Mouse (Mus musculus) CD8-positive naive resting alpha-beta T cell, adult 2 months (primary cell): ENCODE data around the gene Rab25.
"Not testable (repeated sequence)": the region's sequence is repeated elsewhere in the genome, so short reads cannot be mapped to it uniquely, and the experiment has no call there.

Experiments used
- DNase-seq, 2 experiments: peaks; one replicate each; pipeline ENCODE4 v3.0.0; 2022; ENCODE audit warnings: low read depth in 2 of 2, low spot score in 2 of 2

Gene Rab25

DNA sequence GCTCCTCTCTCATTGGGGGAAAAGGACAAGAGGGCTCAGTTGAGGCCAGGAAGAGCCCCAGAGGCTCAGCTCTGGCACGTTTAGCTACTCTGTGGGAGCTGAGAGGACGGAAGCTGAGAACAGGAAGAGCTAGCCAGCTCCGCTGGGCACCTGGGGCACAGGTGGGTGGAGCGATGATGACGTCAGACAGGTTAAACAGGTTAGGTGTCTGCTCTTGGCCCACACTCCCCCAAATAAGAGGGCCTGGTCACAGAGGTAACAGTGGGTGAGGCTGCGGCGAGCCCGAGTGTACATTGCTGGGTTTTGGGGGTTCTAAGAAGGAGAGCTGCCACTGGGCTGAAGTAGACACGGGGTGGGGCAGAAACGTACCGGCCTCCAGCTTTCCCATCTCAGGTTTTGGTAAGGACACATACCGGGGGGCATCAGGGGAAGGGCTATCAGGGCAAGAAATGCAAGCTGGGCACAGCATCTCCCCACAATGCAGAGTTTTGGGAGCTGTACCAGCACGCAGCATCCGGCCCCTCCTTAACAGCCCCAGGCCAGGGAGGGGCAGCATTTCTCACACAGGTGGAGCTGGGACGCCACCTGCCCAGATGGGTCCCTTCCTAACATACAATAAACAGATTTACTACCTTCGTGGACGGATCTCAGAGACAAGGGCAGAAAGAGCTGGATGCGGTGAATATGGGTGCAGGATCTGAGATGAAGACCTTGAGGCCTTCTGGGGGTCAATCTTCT is at the start of gene Rab25:
Gene Rab25, minus strand, starts transcription at position 121 of the 738 bp plus-strand sequence.
- no peak for DNase-seq

DNA sequence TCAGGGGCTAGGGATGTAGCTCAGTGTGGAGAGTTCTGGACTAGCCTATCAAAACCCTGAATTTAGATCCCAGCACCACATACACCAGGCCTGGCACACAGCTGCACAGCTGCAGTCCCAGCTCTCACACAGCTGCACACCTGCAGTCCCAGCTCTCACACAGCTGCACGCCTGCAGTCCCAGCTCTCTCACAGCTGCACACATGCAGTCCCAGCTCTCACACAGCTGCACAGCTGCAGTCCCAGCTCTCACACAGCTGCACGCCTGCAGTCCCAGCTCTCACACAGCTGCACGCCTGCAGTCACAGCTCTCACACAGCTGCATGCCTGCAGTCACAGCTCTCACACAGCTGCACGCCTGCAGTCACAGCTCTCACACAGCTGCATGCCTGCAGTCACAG is 48.4 kb upstream of the Rab25 start:
- not testable (repeated sequence) for DNase-seq

DNA sequence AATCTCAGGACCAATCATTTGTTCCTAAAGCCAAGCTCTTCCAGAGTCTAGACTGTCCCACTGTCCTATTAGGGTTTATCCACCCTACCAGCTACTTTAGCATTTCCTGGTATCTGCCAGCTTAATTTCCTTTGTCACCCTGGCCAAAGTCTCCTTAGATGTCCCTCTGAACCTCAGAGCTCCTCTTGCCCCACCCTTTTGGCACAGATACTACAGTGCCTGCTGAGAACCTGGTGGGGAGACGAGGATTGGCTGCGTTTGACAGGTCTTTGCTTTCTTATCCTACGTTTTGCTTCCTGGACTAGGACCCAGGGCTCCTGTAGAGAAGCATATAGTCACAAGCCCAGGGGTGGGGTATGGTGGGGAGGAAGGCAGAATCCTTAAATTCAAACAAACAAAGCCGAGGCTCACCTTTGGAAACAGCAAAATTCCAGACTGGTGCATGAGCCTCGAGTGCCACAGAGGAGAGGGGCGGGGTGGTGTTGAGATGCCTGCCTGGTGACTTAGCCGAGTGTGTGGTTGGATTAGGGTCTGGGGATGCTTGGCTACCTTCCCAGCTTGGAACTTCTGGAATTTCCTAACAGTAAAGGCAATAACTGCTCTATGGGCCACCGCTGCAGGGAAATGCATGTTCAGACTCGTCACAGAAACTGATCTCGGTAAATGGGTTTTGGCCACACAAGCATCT is 45.9 kb upstream of the Rab25 start:
- no peak for DNase-seq

DNA sequence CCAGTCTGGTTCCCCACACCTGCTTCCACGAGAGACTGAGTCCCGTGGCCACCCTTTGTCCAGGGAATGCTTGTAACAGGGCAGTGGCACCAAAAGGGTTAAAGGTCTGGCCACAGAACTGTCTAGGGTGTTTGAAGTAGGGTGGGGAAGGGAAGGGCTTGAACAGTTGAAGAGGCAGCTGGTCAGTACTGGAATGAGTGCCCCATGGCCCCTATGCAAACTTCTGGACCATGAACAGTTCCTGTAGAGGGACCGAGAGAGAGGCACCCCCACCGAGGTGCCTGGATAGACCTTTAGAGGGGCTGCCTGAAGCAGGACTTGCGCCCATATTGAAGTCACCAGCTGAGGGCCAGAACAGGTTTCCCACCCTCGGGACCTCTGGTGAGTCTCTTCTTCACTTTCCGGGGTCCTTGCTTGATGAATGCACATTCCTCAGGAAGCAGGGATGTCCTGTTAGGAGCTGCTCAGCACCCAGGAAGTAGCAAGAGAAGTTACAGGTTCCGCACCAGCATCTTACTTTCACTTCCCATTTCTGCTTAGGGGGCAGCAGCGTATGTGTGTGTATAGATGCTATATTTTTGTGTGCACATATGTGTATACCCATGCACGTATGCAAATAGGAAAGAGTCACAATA is 45.0 kb upstream of the Rab25 start:
- peak; percentile 14 to 21 for DNase-seq

DNA sequence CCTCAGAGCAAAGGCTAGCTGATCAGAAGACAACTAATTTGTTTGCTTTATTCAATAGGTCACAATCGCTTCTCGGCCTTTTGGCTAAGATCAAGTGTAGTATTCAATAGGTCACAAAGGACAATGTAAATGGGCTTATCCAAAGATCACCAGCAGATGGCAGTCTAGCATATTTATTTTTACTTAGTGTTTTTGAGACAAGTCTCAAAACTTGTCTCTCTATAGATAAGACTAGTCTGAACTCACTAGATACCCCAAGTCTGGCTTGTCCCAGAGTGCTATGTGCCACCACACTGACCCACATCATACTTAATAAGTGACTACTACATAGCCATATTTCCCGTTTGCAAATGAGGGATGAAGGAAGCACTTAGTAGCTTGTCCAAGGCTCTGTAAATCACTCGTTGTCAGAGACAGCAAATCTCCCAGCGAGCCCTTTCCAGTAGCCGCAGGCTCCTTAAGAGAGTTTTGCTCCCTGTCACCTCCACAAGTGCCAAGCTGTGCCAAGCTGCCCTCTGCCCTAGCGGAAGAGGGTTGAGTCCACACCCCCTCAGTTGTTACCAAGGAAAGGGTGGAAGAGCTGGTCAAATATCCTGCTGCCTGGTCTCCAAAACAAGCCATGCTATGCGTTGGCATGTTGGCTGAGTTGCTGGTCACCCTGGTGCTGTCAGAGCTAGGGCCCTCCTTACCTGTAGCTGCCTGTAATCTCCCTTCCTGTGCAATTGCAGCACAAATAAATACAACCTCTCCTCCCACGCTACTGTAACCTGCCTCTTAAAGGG is 44.0 kb upstream of the Rab25 start:
- DNase-seq: peak; percentile 53 to 76

DNA sequence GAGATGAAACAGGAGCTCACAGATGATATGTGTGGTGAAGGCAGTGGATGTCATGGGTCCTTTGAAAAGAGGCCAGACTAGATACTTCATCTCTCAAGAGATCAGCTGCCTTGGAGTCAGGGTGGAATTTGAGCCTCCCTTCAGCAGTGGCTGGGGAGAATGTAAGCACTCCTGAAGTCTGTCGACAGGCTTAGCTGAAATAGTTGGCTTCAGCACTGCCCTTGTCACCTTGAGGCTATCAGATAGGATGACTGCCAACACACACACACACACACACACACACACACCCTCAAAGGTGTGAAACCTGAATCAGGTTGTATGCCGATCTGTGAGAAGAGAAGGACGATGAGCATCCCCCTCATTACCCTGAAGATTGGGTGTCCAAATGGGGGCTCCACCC is 42.9 kb upstream of the Rab25 start:
- DNase-seq: no peak

DNA sequence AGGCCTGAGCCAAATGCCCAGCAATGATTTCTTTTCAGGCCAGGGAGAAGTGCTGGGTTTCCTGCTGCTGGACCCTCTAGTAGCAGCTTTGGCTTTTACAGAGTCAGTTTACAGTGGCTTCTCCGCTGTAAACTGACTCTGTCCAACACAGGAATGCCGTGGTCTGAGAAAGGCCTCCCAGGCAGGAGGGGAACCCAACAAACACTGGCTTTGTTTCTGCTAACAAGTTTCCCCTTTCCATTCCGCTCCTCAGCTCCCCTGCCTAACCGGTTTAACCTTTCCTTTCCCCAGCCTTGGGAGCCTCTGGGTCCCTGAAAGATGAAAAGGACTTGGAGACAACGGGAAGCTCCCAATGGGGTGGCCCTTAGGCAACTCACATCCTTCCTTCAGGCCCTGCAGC is 42.1 kb upstream of the Rab25 start:
- DNase-seq: no peak

DNA sequence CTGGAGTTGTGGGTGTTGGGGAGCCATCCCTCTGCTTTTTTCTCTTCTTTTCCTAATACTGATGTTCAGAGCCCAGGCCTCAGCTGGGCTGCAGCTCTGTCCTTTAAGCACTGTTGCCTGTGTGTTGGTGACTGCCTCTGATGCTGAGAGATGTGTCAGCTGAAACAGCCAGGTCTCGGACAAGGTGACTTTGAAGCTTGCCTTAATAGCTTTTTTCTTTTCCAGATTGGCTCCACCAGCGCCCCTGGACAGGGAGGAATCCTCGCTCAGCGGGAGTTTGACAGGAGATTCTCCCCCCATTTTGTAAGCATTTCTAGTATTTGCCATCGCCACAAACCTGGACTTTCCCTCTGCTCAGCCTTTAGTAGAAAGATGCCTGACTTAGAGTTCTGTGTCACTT is 38.5 kb upstream of the Rab25 start:
- DNase-seq: no peak

DNA sequence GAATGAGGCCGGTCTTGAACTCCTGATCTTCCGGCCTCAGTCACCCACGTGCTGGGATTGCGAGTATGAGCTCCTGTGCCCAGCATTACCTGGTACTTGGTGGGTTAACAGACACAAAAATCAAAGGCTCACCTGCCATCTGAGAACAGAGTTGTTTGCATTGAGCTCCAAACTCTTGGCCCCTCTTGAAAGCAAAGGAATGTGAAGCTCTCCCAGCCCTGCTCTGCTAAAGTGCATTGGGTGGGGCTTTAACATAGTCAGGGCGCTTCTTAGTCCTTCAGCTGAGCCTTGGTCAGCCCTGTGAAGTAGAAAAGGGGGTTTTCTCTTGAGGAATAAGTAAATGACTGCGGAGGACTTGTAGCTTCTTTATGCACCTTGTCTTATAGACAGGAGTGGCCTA is 37.7 kb upstream of the Rab25 start:
- no peak for DNase-seq

DNA sequence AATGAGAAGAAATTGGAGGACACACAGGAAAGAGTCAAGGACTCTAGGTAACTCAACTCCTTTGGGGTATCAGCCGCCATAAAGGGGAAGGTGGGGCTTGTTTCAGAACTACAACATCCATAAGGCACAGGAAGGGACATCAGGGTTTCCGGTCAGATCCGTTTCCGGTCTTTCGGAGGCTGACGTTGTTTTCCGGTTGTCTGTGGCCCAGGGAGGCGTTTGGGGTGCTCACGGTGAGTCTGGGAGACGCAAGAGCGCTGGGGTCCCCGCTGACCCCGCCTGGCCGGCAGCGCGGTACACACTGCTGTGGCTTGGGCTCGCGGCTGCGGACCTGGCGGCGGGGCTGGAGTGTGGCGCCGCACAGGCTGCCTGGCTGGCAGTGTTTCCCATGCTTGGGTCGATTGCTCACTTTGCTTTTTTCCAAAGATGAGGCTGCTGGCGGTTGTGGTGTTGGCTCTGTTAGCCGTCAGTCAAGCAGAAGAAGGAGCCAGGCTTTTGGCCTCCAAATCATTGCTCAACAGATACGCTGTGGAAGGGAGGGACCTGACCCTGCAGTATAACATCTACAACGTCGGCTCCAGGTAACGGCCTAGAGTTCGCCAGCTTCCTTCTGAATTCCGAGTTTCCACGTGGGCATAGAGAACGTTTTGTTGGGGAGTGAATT is 31.5 kb upstream of the Rab25 start:
- DNase-seq: peak; percentile 32 to 60

DNA sequence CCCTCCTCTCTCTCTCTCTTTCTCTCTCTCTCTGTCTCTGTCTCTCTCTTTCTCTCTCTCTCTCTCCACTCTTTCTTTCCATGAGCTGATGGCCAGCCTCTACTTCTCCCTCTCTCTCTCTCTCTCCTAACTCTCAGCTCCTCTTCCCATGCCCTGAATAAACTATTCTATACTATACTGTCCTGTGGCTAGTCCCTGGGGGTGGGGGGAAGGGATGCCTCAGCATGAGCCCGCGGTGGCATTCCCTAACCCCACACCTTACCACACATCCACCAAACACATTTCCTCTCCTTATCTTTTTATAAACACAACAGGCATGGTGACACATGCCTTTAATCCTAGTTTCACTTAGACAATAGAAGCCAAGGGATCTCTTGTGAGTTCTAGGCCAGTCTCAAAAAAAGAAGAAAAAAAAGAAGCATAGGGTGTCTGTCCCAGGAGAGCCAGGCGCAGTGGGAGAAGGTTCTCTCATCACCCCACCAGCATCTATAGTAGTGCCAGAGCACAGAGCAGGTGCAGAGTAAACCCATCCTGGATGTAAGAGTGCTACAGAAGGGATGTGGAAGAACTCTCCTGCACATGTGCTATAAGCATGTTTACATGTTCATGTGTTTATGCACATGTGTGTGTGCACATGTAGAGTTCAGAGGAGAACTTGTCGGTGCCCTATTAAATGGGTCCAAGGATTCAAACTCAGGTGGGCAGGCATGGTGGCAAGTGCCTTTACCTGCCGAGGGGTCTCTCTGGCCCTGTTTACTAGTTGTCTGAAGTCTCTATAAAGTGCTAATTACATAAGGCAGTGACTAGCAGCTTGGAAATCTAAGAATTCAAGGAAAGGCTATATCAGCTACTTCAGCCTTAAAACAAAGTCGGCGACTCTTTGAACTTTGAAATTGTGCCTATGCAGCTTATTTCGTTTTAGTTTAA is 30.7 kb upstream of the Rab25 start:
- no peak for DNase-seq

DNA sequence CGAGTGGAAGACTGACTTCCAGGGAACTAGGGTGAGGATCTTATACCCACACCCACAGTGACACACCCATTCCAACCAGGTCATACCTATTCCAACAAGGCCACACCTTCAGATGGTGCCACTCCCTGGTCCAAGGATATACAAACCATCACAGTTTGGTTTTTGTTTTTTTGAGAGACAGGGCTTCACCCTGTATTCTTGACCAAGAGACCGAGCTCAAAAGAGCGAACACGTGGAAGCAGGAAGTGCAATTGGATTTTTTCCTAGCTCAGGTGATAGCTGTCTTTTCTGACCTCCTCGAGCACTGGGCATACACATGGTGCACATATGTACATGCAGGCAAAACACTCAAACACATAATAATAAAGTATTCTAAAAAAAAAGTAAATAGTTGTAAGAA is 29.7 kb upstream of the Rab25 start:
- DNase-seq: not testable (repeated sequence)

DNA sequence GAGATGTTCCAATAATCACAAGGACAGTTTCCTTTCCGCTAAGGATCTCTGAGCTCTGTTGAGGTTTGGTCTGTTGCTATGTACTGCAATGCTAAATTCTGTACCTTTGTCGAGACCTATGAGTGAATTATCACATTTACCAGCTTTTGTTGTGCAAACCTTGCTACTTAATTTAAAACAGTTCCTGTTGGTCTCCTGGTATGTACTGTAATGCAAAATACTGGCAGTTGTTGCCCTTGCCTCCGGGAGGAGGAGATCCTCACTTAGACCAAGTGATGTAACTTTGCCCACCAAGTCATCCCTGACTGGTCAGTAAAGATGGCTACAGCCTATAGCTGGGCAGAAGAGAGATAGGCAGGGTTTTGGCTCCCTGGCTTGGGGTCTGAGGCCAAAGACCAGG is 27.4 kb upstream of the Rab25 start, which contains the start of gene Ssr2:
Gene Ssr2, plus strand, starts transcription at position 337 of the 400 bp plus-strand sequence.
- no peak for DNase-seq

DNA sequence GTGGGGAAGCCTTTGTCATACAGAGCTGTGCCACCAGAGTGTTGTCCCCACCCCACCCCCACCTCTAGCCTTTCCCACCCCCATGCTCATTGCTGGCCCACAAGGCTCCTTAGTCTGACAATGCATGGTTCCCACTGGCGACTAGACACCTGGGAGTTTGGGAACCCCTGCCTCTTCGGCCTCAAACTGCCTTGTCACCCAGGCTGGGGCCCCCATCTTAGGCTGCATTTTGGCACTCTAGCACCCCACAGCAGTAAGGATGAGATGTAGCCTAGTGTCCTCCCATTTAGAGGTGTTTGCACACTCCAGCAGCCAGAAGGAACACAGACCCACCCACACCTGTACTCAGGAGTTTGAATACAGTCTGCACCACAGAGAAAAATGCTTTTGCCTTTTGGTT is 25.7 kb upstream of the Rab25 start:
- no peak for DNase-seq

DNA sequence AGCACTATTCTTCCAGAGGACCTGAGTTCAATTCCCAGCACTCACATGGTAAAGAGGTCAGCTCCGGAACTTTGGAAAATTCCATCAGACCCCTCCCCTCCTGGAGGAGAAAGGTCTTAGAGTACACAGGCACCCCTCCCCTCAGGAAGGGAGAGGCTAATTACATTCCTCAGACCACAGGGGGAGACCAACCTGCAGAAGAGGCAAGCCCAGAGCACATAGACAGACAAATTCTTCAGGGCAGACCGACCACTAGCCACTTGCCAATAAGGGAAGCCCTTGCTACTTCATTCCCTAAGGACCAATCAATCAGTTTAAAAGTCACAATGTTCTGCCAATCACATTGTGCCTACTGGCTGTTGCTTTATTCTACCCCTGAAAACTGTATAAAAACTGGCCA is 24.7 kb upstream of the Rab25 start:
- no peak for DNase-seq

DNA sequence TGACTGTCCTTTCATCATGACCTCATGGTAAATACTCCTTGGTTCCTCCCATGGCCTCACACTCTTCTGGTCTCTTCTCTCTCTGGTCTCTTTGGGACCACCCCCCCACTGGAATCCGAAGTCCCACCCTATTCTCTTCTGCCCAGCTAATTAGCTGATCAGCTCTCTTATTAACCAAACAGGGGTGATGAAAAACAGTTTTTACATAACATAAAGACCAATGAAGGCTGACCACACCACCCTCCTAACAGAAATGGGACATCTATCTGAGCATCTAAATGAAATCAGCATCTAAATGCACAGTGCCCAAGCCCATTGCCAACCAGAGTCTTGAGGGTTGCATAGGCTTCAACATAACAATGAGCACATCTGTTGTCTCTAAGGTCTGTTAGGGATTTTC is 23.8 kb upstream of the Rab25 start:
- no peak for DNase-seq

DNA sequence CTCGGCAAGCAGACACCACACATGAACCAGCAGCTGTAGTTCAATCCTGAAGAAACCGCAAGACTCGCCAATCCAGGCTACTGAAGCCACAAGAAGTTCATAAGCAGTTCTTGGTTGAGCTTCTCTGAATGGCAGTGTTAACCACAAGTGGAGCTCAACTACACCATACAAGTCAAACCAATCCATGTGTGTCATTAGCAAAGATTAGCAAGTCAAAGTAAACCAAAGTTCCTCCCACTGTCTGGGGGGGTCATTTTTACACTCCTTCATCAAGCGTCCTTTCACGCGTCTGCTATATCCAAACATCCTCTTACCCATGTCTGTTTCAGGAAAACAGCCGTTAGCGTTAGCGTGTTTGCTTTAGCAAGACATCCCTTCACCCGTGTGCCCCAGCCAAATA is 22.2 kb upstream of the Rab25 start:
- DNase-seq: no peak

DNA sequence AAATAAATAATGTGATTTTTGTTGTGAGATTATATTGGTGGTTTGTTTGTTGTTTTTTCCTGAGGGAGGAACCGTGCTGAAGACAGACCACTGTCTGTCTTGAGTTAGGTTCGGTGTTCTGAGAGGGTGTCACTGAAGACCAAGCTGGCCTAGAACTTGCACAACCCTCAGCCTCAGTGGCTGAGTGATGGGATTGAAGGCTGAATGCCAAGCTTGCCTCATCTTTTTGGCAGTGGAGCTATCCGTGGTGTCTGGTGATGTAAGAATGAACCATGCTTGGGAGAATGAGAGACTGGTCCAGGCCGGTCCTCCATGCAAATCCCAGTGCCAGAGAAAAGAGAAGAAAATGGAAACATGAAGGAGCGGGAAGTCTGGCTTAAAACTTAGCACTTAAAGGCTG is 21.6 kb upstream of the Rab25 start:
- no peak for DNase-seq

DNA sequence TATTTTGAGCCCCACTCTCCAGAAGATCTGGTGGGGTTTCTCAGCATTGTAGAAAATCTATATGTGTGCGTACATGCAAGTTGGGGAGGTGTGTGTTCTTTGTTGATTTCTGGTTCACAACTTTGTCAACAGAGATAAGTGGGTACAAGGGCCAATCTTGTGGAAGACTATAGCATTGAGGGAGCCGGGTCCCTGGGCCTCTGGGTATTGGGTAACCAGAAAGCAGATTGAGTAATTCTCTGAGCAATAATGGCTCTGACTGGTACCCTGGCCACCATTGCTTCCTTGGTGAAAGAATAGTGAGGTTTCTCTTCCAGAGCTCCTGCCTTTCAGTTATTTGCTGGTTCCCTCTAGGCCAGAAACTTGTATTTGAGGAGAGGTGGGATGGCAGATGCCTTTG is 21.0 kb upstream of the Rab25 start:
- DNase-seq: no peak

DNA sequence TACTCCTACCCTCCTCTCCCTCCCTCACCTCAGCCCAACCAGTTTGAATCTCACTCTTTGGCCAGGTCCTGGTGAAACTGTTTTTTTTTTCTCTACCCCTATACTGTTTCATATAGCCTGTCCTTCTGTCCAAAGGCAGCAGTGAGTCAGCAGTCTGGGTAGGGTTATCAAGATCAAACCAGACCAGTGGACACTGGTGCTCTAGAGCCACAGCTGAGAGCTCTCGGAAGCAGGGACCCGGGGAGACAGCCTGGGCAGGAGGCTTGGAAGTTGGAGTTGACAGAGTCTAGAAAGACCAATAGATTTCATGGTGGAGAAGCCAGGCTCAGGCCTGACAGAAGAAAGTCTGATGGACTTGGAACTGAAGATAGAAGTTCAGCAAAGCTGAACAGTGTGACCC is 20.5 kb upstream of the Rab25 start:
- DNase-seq: no peak
